Mouse (Mus musculus): ENCODE results near the gene Pola2.

Pola2 gene

GRCm38 (mm10) chr19:5963883-5964562 lies at the start of gene Pola2:
Gene Pola2, minus strand, starts transcription at chr19:5964202.
- DNase-seq (ENCODE audit: low read depth) = peak; percentile 83

DNA sequence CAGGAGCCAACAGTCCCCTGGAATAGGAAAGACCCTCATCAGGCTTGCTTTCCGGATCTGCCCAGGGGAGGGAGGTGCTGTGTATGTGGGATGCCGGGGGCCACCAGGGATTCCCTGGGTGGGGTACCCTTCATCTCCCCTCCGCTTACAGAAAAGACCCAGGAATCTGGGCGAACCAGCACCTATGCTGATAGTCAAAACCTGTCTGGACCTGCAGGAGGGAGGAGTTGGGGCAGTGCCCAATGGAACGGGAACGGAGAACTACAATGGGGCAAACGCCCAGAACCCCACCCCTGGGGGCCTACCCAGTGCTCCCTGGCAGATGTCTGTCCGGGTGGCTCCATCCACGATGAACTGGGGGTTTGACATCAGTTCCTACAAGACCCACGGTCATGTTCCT lies 49.7 kb upstream of the Pola2 start:
- no peak for DNase-seq (ENCODE audit: low read depth)

- no peak for DNase-seq (ENCODE audit: low read depth)
These were observed 45.1 kb upstream of the Pola2 start for GRCm38 (mm10) chr19:6009137-6009536.

DNA sequence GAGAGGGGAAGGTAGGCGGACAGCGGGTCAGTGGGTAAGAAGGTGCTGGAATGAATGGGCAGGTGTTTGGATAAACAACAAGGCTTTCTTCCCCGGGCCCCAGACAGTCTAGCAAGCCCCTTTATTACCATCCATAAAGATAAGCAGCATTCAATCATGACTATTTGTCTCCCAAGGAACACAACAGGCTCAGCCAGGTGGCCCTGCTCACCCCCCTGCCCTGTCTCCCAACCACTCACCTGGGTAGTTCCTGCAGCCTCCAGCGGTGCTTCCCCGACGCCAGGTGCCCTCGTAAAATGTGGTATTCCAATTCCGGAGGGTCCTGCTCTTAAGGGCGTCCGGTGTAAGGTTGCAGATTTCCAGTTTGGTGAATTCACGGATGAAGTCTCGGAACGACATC lies 43.0 kb upstream of the Pola2 start:
- DNase-seq (ENCODE audit: low read depth) = no peak

- DNase-seq (ENCODE audit: low read depth) = no peak
These were observed 41.5 kb upstream of the Pola2 start for GRCm38 (mm10) chr19:6005541-6005940.

DNA sequence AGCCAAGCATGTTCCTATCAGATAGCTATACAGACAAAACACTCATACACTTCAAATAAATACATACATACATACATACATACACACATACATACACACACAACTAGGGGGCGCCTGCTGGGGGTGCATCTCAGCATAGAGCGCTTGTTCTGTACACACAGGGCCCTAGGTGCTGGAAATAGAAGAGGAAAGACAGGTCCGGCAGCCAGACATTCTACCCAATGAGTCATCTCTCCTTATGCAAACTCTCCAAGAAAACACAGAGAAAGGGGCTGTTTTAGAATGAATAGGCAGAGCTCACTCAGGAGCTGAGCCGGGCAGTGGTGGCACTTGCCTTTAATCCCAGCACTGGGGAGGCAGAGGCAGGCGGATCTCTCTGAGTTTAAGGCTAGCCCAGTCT lies 36.0 kb upstream of the Pola2 start:
- DNase-seq (ENCODE audit: low read depth) = no peak

DNA sequence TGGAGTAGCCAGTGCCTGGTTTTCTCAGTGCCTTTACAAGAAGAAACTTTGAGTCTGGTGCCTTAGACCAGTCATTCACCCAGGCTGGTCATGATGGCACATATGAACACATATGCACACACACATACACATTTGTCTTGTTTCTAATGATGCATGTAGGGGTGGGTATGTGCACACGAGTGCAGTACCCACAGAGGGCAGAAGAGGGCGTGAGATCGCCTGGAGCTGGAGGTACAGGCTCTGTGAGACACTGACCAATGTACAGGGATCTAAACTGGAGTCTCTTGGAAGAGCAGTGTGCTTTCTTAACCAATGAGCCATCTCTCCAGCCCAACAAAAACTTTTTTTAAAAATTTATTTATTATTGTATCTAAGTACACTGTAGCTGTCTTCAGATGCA lies 34.2 kb upstream of the Pola2 start:
- DNase-seq (ENCODE audit: low read depth) = no peak

DNA sequence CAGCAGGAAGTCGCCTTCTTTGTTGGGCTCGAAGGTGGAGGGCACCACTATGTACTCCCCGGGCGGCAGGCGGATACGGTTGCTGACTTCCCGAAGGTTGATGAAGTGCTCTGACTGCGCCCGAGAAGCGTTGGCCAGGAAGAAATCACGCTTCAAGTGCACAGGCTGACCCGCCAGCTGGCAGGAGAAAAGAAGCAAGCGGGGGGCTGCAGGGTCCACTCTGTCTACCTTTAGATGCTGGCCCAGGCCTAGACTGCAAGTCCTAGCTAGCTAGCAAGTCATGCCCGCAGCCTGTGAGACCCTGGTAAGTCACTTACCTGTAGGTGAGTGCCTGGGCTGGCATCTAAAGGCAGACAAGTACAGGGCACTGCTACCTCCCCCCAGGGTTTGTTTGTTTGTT lies 30.7 kb upstream of the Pola2 start:
- no peak for DNase-seq (ENCODE audit: low read depth)

- DNase-seq (ENCODE audit: low read depth) = no peak
These were observed 28.0 kb upstream of the Pola2 start for GRCm38 (mm10) chr19:5992012-5992411.

DNA sequence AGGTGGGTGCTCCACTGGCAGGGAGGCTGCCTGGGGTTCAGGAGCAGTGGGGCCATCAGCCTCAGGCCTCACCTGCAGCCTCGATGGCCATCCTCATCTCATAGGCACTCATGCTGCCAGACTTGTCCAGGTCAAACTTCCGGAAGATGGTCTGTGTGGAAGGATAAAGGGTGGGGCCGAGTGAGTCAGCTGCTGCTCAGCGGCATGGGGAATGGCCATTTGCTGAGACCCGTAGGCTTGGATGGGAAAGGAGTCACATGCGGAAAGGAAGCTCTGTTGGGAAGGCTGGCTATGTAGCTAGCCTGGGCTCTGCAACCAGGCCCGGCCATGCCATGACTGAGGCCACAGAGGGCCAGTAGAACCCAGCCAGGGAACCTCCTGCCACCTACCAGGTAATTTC lies 27.5 kb upstream of the Pola2 start:
- DNase-seq (ENCODE audit: low read depth) = no peak

DNA sequence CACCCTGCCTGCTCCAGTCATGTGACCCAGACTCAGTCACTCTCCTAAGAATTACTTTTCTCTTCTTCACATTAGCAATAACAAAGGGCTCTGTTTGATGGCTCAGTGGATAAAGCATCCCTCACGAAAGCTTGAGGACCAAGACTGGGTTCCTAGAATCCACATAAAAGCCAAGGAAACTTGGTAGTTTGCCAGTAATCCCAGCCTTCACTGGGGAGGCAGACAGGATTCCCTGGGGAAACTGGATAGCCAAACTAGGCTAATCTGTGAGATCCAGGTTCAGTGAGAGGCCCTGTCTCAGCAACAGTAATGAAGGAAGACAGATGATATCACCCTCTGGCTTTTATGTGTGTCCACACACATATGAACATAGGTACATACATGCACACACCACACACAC lies 26.9 kb upstream of the Pola2 start:
- DNase-seq (ENCODE audit: low read depth) = no peak

GRCm38 (mm10) chr19:5990033-5990432 lies 26.0 kb upstream of the Pola2 start:
- no peak for DNase-seq (ENCODE audit: low read depth)

DNA sequence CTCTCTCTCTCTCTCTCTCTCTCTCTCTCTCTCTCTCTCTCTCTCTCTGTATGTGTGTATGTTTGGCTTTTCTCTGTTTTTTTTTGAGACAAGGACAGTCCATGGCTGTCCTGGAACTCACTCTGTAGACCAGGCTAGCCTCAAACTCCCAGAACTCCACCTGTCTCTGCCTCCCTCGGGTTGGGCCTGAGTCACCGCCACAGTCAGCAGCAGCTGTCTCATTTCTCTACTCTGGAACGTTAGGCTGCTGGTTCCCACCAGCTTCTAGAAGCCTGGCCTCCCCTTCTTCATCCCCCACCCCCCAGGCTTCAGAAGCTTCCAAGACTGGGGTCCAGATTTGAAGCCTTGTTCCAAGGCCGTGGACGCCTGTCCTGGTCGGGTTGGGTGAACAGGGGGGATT lies 25.6 kb upstream of the Pola2 start:
- DNase-seq (ENCODE audit: low read depth) = no peak

- no peak for DNase-seq (ENCODE audit: low read depth)
These were observed 24.9 kb upstream of the Pola2 start for GRCm38 (mm10) chr19:5988815-5989452.

DNA sequence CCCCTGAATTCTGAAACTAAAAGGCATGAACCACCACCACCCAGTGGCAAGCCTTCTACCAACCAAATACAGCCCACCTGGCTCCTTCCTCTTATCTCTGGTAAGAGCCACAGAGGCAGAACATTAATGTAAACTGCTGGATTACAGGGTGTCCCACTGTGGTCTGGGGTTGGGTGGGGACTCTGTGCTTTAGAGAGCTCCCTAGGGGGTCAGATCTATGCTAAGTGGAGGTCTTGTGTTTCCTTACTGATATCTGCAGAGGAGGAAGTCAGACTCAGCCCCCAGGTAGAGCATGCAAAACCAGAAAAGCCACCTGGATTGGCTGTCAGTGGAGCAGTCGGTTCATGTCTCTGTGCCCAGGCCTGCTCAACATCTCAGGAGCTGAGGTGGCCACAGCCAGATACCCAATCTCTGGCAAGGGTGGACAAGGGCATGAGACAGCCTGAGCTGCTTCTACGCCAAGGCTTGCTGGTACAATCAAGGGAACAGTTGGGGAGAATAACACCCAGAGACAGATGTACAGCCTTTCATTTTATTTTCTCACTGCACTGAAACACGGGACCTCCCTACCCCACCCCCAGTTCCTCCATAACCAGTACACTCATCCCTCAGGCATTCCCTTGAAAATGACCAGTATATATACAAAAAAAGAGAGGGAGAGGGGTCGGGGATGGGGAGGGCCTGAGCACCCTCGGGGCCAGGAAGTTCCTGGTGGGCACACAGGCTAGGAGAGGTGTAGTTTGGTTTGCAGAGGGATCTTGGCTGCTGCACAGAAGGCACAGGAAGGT lies 24.2 kb upstream of the Pola2 start:
- no peak for DNase-seq (ENCODE audit: low read depth)

- no peak for DNase-seq (ENCODE audit: low read depth)
These were observed 22.0 kb upstream of the Pola2 start, which contains the start of gene Slc22a20 for GRCm38 (mm10) chr19:5986043-5986442. Gene Slc22a20, minus strand, starts transcription at chr19:5986143.

GRCm38 (mm10) chr19:5980477-5980876 lies 16.5 kb upstream of the Pola2 start:
- DNase-seq (ENCODE audit: low read depth) = no peak

GRCm38 (mm10) chr19:5977717-5978116 lies 13.7 kb upstream of the Pola2 start:
- no peak for DNase-seq (ENCODE audit: low read depth)

GRCm38 (mm10) chr19:5975676-5976075 lies 11.7 kb upstream of the Pola2 start:
- DNase-seq (ENCODE audit: low read depth) = no peak

GRCm38 (mm10) chr19:5975112-5975511 lies 11.1 kb upstream of the Pola2 start:
- no peak for DNase-seq (ENCODE audit: low read depth)

GRCm38 (mm10) chr19:5967664-5968063 lies 3.7 kb upstream of the Pola2 start:
- DNase-seq (ENCODE audit: low read depth) = peak; percentile 72

DNA sequence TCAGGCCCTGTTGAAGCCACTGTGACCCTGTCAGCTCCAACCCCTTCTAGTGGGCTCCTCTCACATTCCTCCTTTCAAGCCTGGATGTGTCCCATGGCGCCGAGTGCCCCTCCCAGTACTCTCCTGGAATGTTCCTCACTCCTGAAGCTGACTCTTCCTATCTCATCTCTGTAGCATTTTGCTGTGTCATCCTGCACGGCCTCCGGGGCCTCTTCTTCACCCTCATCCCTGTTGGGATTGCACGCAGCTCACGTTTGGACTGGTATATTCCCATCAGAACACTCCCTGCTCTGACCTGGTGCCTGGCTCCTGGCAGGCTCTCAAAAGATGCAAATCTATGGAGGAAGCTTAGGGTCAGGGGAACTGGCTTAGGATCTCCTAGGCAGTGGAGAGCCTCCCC lies 2.8 kb upstream of the Pola2 start:
- DNase-seq (ENCODE audit: low read depth) = no peak

GRCm38 (mm10) chr19:5965910-5966309 lies 1.9 kb upstream of the Pola2 start:
- no peak for DNase-seq (ENCODE audit: low read depth)
